7 mouse cellular contexts compared by ENCODE assay signal in genomic region chrX:37126671-37127358, GRCm38 (mm10). TPM values are rescaled to one million over a fixed set of nuclear protein-coding genes. Genes with fewer than 3 reads are reported as not detected.
DNase-seq lines count a peak whose midpoint lies in the region; ATAC-seq lines count a peak whose summit lies in the region.

TSS of gene Nkap (plus strand) at chrX:37126795.

- peak; percentile 98 for ATAC-seq in granulocyte monocyte progenitor cell, adult 5-6 weeks (replicated peaks; ENCODE audit: poor library complexity, severe bottlenecking)
- ATAC-seq in limb, embryonic 11.5 days (ENCODE audit: insufficient number of reproducible peaks, low FRiP score, low TSS enrichment, low read depth), result no peak; the same call in 1 of the 2 replicates
- ATAC-seq in midbrain, embryonic 14.5 days (ENCODE audit: low FRiP score, low TSS enrichment), result peak; percentile 87

- H3K9ac ChIP-seq in limb, embryonic 11.5 days (ENCODE audit: low read length), result peak within 1 kb of the TSS; percentile 72
- H3K9ac ChIP-seq in midbrain, embryonic 14.5 days (replicated peaks; ENCODE audit: low read length), result peak within 1 kb of the TSS; percentile 68

- DNase-seq in adrenal gland, postnatal 10 days, result peak; percentile 80
- peak; percentile 77 for DNase-seq in embryonic facial prominence, embryonic 10.5 days (ENCODE audit: low spot score)
- DNase-seq in kidney, adult 11 months, result peak; percentile 58
- peak; percentile 86 for DNase-seq in limb, embryonic 11.5 days (ENCODE audit: low spot score)
- peak; percentile 86 for DNase-seq in midbrain, embryonic 14.5 days
- DNase-seq in spleen, adult 18-20 months, result peak; percentile 32 to 68

- H3K36me3 ChIP-seq in embryonic facial prominence, embryonic 10.5 days (replicated peaks), result peaks cover 5% of the 10 kb centered on the region; the same call in 1 of the 2 replicates
- H3K36me3 ChIP-seq in limb, embryonic 11.5 days (ENCODE audit: control insufficient read depth, insufficient read depth, low read length), result no peaks in the 10 kb centered on the region
- no peaks in the 10 kb centered on the region for H3K36me3 ChIP-seq in midbrain, embryonic 14.5 days (ENCODE audit: control insufficient read depth, insufficient read depth, low read length)

- peaks cover 9% of the 10 kb centered on the region for H3K4me1 ChIP-seq in embryonic facial prominence, embryonic 10.5 days
- H3K4me1 ChIP-seq in limb, embryonic 11.5 days (ENCODE audit: control insufficient read depth, insufficient read depth, low read length), result no peaks in the 10 kb centered on the region
- peaks cover 8% of the 10 kb centered on the region; the same call in 1 of the 2 replicates for H3K4me1 ChIP-seq in midbrain, embryonic 14.5 days (ENCODE audit: control insufficient read depth, insufficient read depth, low read length)

- no peaks in the 10 kb centered on the region for H3K27me3 ChIP-seq in embryonic facial prominence, embryonic 10.5 days (replicated peaks; ENCODE audit: low read depth, poor library complexity, severe bottlenecking)
- H3K27me3 ChIP-seq in limb, embryonic 11.5 days (ENCODE audit: control insufficient read depth, insufficient read depth, low read length), result no peaks in the 10 kb centered on the region
- H3K27me3 ChIP-seq in midbrain, embryonic 14.5 days (ENCODE audit: control insufficient read depth, insufficient read depth, low read length), result no peaks in the 10 kb centered on the region

- 7% methylated on average over 58 of the region's 58 CpGs for WGBS in embryonic facial prominence, embryonic 10.5 days
- 12% methylated on average over 58 of the region's 58 CpGs for WGBS in limb, embryonic 11.5 days
- WGBS in midbrain, embryonic 14.5 days, result 14% methylated on average over 58 of the region's 58 CpGs

- peak within 1 kb of the TSS; percentile 91 for H3K27ac ChIP-seq in embryonic facial prominence, embryonic 10.5 days (replicated peaks)
- 0 out of 2 replicates have a peak within 1 kb of the TSS, but pooled peaks have one; percentile 61 for H3K27ac ChIP-seq in limb, embryonic 11.5 days (replicated peaks; ENCODE audit: low read depth, low read length)
- peak within 1 kb of the TSS; percentile 67 for H3K27ac ChIP-seq in midbrain, embryonic 14.5 days (replicated peaks; ENCODE audit: low read depth, low read length)

- peak within 1 kb of the TSS; percentile 71 for H3K4me3 ChIP-seq in embryonic facial prominence, embryonic 10.5 days
- peak within 1 kb of the TSS; percentile 45 for H3K4me3 ChIP-seq in limb, embryonic 11.5 days (ENCODE audit: low read depth, low read length)
- peak within 1 kb of the TSS; percentile 57 for H3K4me3 ChIP-seq in midbrain, embryonic 14.5 days (replicated peaks; ENCODE audit: low read depth, low read length)

- H3K4me2 ChIP-seq in limb, embryonic 11.5 days (ENCODE audit: low read depth, severe bottlenecking), result peak within 1 kb of the TSS; percentile 40
- H3K4me2 ChIP-seq in midbrain, embryonic 14.5 days (ENCODE audit: low read length), result peak within 1 kb of the TSS; percentile 55

- no peaks in the 10 kb centered on the region for H3K9me3 ChIP-seq in embryonic facial prominence, embryonic 10.5 days
- no peaks in the 10 kb centered on the region for H3K9me3 ChIP-seq in limb, embryonic 11.5 days (ENCODE audit: control insufficient read depth, low read length)
- no peaks in the 10 kb centered on the region for H3K9me3 ChIP-seq in midbrain, embryonic 14.5 days (ENCODE audit: control insufficient read depth, low read length)

RNA-seq across cellular contexts. Expression of gene Nkap, which starts in this region (rescaled TPM):
- 10 to 100 TPM; 12.6 to 16.1 TPM for total RNA-seq in adrenal gland, postnatal 10 days (2021)
- polyA plus RNA-seq in embryonic facial prominence, embryonic 10.5 days (2016; fragmentation: Nextera tagmentation; extraction: Ambion mirVana), result 17.2 and 18.3 TPM in 2 replicates
- 11.0 and 15.8 TPM in 2 replicates for total RNA-seq in granulocyte monocyte progenitor cell, adult 5-6 weeks (2014; fragmentation: Nextera tagmentation)
- total RNA-seq in granulocyte monocyte progenitor cell, adult 5-6 weeks (2017), result 16.3 and 65.0 TPM in 2 replicates
- 24.9 and 26.3 TPM in 2 replicates for polyA plus RNA-seq in limb, embryonic 11.5 days (2014; fragmentation: Nextera tagmentation; extraction: Ambion mirVana)
- 27.1 and 29.4 TPM in 2 replicates for polyA plus RNA-seq in midbrain, embryonic 14.5 days (2014; fragmentation: Nextera tagmentation; extraction: Ambion mirVana)
